Mouse (Mus musculus) inflammation-experienced regulatory T-cells, adult 16 weeks (primary cell): Measurements from ENCODE around the gene Tspan13. TPM values are rescaled to one million over a fixed set of nuclear protein-coding genes. Genes with fewer than 3 reads are reported as not detected.

Source experiments
- polyA plus RNA-seq: library from polyadenylated mRNA; unstranded; fragments of 100-300 nt; shearing (Covaris generic); gene quantifications from one replicate; pipeline ENCODE4 v1.2.1, GENCODE M21; 2017

The Tspan13 gene
- polyA plus RNA-seq, result 439 TPM

DNA sequence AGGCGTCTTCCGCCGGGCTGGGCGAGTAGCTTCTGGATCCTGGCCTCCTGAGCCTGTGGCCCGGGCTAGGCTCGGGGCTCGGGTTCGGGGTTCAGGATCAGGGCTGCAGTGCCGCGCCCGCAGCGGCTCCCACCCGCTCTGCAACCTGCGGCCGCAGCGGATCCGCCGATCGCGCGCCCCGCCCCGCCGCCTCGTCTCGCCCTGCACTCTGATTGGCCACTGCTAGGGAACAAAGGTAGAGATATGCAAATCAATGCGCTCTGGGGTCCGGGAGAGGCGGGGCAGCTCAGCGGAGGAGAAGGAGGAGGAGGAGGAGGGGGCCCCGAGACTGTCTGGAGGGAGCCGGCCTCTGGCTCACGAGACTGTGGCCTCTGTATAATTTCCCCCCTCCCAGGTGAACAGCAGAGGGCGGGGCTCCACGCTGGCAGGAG is at the start of gene Tspan13:
Gene Tspan13, minus strand, starts transcription at position 153 of the 431 bp plus-strand sequence.

DNA sequence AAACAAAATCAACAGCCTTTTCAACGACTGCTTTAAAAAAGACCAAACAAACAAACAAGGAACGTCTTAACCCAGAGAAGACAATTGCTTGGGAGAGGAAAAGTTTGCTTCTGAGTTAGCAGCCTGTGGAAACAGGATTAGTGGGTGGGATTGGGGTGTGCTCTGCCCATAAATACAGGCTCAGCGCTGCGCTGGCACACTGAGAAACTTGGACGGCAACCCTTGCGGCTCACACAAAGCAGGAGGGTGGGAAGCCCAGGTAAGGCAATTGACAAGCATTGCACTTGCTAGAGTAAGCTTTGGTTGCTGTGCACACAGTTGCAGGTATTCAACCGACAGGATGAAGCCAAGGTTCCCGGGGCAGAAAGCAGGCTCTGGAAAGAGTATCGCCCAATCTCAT is 49.6 kb downstream of the Tspan13 start, which contains the start of gene Agr2:
Gene Agr2, plus strand, starts transcription at position 197 of the 400 bp plus-strand sequence.

Other genes with a start within 250 kb of the Tspan13 start
- gene Agr3, start 116.9 kb downstream of the Tspan13 start, polyA plus RNA-seq, result 0.37 TPM
- gene Agr2, start 49.6 kb downstream of the Tspan13 start, polyA plus RNA-seq, result not detected
- gene Ankmy2, start 114.6 kb upstream of the Tspan13 start, polyA plus RNA-seq, result 55.8 TPM
- 200 TPM for gene Bzw2, start 115.6 kb upstream of the Tspan13 start, polyA plus RNA-seq
- not detected for gene Lrrc72, start 210.9 kb upstream of the Tspan13 start, polyA plus RNA-seq